Comparison of ENCODE assay signal across 22 mouse cellular contexts in the genomic region with DNA sequence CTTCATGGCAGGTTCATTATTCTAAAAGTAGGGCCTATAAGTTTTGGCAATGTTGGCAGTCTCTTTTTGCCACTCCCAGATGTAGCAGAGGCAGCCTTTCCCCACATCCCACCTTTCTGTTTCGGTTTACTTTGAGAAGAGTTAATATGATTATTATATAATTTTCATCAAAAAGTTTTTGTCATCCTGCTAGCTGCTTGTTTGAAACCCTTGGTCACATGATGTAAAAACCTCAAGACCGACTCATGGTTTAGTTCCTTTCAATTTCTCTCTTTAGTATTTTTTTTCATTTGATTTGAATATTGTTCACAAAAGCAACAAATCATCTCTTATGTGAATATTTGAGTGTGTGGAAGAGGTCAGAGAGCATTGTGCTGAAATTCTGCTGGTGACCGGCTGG.
"Had no signal": no experiment of that assay in that cellular context is flagged by ENCODE, and none has a peak within 500 bp of the region (broad histone marks: within the 10 kb centered on the region; RNA-seq: fewer than 3 reads in every experiment).

No protein-coding gene starts in this region.

- DNase-seq: liver, postnatal 0 days; lung, adult 2 months; lung, postnatal 14 days; lung, postnatal 36 days; retina, postnatal 1 day; right cerebral cortex, adult 18-20 months; right cerebral cortex, postnatal 25 days; right cerebral cortex, postnatal 4 days; spleen, adult 18-20 months; thymus, adult 18-20 months; thymus, postnatal 14 days; thymus, postnatal 36 days had no signal

- ATAC-seq: liver, postnatal 0 days; lung, postnatal 0 days; midbrain, embryonic 13.5 days; midbrain, embryonic 16.5 days had no signal

- H3K4me2 ChIP-seq: liver, embryonic 15.5 days; lung, embryonic 15.5 days; midbrain, embryonic 11.5 days; midbrain, embryonic 13.5 days; neural tube, embryonic 13.5 days; neural tube, embryonic 15.5 days had no signal

- H3K9me3 ChIP-seq: liver, embryonic 15.5 days; lung, embryonic 15.5 days; megakaryocyte, embryonic 14.5 days; midbrain, embryonic 13.5 days; neural tube, embryonic 13.5 days; neural tube, embryonic 15.5 days had no signal

- H3K4me3 ChIP-seq: liver, embryonic 15.5 days; lung, embryonic 15.5 days; megakaryocyte, embryonic 14.5 days; midbrain, embryonic 13.5 days; neural tube, embryonic 13.5 days; neural tube, embryonic 15.5 days had no signal

- H3K4me1 ChIP-seq: liver, embryonic 15.5 days; lung, embryonic 15.5 days; midbrain, embryonic 13.5 days; neural tube, embryonic 13.5 days; neural tube, embryonic 15.5 days had no signal

- H3K27me3 ChIP-seq: liver, embryonic 15.5 days; lung, embryonic 15.5 days; megakaryocyte, embryonic 14.5 days; midbrain, embryonic 13.5 days; neural tube, embryonic 13.5 days; neural tube, embryonic 15.5 days had no signal

- H3K36me3 ChIP-seq: liver, embryonic 15.5 days; lung, embryonic 15.5 days; midbrain, embryonic 13.5 days; neural tube, embryonic 13.5 days; neural tube, embryonic 15.5 days had no signal

- H3K27ac ChIP-seq: liver, embryonic 15.5 days; lung, embryonic 15.5 days; macrophage; midbrain, embryonic 13.5 days; neural tube, embryonic 13.5 days; neural tube, embryonic 15.5 days had no signal

- H3K9ac ChIP-seq: liver, embryonic 15.5 days; liver, postnatal 0 days; lung, embryonic 15.5 days; midbrain, embryonic 13.5 days; neural tube, embryonic 13.5 days; neural tube, embryonic 15.5 days had no signal
